Mouse (Mus musculus) brown adipose tissue, adult 24 weeks (tissue): ENCODE results near the gene Olfr843. TPM values are rescaled to one million over a fixed set of nuclear protein-coding genes. Genes with fewer than 3 reads are reported as not detected.

ENCODE experiments used
- H3K27ac ChIP-seq: fragments of 200-500 bp; replicated peaks from 2 replicates; pipeline ENCODE4 v1.5.1; 2012; ENCODE audit warnings: low read depth, mild to moderate bottlenecking, low read length
- H3K4me1 ChIP-seq: fragments of 200-500 bp; 2 replicates; pipeline ENCODE4 v1.6.1; 2012; ENCODE audit warnings: low read length, mixed read lengths; ENCODE audit not compliant: control insufficient read depth, insufficient read depth, insufficient read length
- H3K4me3 ChIP-seq: fragments of 200-500 bp; 2 replicates; pipeline ENCODE4 v1.5.1; 2012; ENCODE audit warnings: low read depth, mild to moderate bottlenecking, low read length, moderate library complexity; ENCODE audit not compliant: insufficient read depth
- polyA plus RNA-seq: library from polyadenylated mRNA; stranded (reverse); fragments of >200 nt; gene quantifications from 2 replicates; pipeline ENCODE4 v1.2.4, GENCODE M21; 2012; ENCODE audit not compliant: missing spikeins, insufficient read depth, insufficient read length

Gene Olfr843
- not detected in 2 replicates for polyA plus RNA-seq

GRCm38 (mm10) chr9:19251887-19252286, at the start of gene Olfr843:
TSS of gene Olfr843 (minus strand) at chr9:19251987.
- H3K27ac ChIP-seq = no peak within 1 kb of the TSS
- no peaks in the 10 kb centered on the region for H3K4me1 ChIP-seq
- H3K4me3 ChIP-seq = no peak within 1 kb of the TSS

Other genes with a start within 250 kb of the Olfr843 start
- gene Olfr835, start 219.3 kb downstream of the Olfr843 start, polyA plus RNA-seq = not detected in 2 replicates
- gene Olfr836, start 131.6 kb downstream of the Olfr843 start, polyA plus RNA-seq = not detected in 2 replicates
- not detected in 2 replicates for gene Olfr837, start 115.7 kb downstream of the Olfr843 start, polyA plus RNA-seq
- gene Olfr839-ps1, start 74.7 kb downstream of the Olfr843 start, polyA plus RNA-seq = not detected in 2 replicates
- not detected in 2 replicates for gene Olfr844, start 64.4 kb upstream of the Olfr843 start, polyA plus RNA-seq
- gene Olfr845, start 84.5 kb upstream of the Olfr843 start, polyA plus RNA-seq = not detected in 2 replicates
- gene Olfr846, start 112.0 kb upstream of the Olfr843 start, polyA plus RNA-seq = not detected in 2 replicates
- not detected in 2 replicates for gene Olfr847, start 126.7 kb upstream of the Olfr843 start, polyA plus RNA-seq
- not detected in 2 replicates for gene Olfr849, start 188.3 kb upstream of the Olfr843 start, polyA plus RNA-seq
- not detected in 2 replicates for gene Olfr850, start 226.3 kb upstream of the Olfr843 start, polyA plus RNA-seq
- gene Olfr851, start 241.3 kb upstream of the Olfr843 start, polyA plus RNA-seq = not detected in 2 replicates